Mouse (Mus musculus): Measurements from ENCODE around the gene Pepd.

Gene Pepd

GRCm38 (mm10) chr7:34930263-34930757 lies 18.1 kb downstream of the Pepd start:
- DNase-seq (ENCODE audit: extremely low spot score, low read depth, low spot score): no peak

GRCm38 (mm10) chr7:34932631-34933030 lies 20.5 kb downstream of the Pepd start:
- DNase-seq (ENCODE audit: extremely low spot score, low read depth, low spot score): no peak

- no peak for DNase-seq (ENCODE audit: extremely low spot score, low read depth, low spot score)
These were observed 21.0 kb downstream of the Pepd start for GRCm38 (mm10) chr7:34933142-34933541.

- no peak for DNase-seq (ENCODE audit: extremely low spot score, low read depth, low spot score)
These were observed 24.2 kb downstream of the Pepd start for GRCm38 (mm10) chr7:34936347-34936746.

DNA sequence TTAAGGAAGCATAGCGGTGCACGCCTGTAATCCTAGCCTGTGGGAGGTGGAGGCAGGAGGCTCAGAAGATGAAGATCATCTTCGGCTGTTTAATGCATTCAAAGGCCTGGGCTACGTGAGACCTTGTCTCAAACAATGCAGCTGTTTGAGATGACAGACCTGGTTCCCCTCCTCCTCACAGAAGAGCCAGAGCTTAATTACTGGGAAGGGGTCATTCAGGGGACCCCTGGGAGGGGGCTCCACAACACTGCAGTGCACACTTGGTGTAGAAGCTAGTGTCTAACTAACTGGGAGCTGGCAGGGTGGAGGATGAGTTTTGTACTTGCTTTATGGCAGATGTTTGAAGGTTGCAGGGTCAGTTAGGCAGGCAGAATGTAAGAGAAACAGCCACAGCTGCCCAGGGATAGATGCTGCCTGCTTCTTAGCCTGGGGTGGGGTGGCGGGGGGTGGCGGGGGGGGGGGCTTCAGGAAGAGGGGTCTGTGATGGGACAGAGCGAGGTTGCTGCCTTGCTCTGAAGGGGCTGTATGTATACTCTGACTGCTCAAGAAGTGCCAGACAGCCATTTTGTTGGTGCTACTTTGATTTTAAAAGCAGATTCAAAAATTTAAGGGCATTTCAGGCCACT lies 26.6 kb downstream of the Pepd start:
- no peak for DNase-seq (ENCODE audit: extremely low spot score, low read depth, low spot score)

- no peak for DNase-seq (ENCODE audit: extremely low spot score, low read depth, low spot score)
These were observed 27.2 kb downstream of the Pepd start for GRCm38 (mm10) chr7:34939262-34939951.

DNA sequence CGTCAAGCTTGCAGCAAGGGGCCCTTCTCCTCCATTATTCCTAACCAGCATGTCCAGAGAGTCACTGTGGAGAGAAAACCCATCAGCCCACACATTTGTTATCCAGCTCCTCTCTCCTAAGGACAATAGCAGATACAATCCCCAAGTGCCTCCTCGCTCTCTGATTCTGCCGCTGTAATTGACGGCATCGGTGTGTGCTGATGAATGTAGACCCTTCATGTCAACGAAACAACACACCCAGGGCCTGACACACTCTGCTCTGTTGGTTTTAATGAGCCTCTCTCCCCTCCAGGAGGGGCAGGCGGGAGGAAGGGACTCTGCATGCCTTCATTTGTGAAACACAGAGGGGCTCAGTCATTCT lies 27.8 kb downstream of the Pepd start:
- DNase-seq (ENCODE audit: extremely low spot score, low read depth, low spot score): no peak

GRCm38 (mm10) chr7:34943581-34944123 lies 31.5 kb downstream of the Pepd start:
- DNase-seq (ENCODE audit: extremely low spot score, low read depth, low spot score): no peak

- no peak for DNase-seq (ENCODE audit: extremely low spot score, low read depth, low spot score)
These were observed 34.2 kb downstream of the Pepd start for GRCm38 (mm10) chr7:34946269-34946925.

- DNase-seq (ENCODE audit: extremely low spot score, low read depth, low spot score): no peak
These were observed 42.4 kb downstream of the Pepd start for GRCm38 (mm10) chr7:34954548-34954947.

DNA sequence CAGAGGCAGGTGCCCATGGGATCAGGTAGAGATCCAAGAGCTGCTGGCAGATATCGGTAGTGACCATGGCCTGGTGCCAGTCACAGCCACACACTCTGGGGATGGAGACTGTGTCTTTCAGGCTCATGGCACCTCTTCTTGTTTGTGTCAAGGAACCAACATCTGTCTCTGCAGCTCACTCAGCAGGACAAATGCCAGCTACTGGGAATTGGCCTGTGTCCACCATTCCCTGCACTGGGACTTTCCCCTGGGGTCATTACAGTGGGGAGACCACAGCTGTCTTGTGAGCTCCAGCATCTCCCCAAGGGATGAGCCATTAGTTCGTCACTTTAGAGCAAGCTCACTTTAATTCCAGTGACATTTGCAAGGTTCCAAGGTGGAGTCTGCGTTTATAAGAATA lies 43.1 kb downstream of the Pepd start:
- no peak for DNase-seq (ENCODE audit: extremely low spot score, low read depth, low spot score)

GRCm38 (mm10) chr7:34957138-34957537 lies 45.0 kb downstream of the Pepd start:
- no peak for DNase-seq (ENCODE audit: extremely low spot score, low read depth, low spot score)

GRCm38 (mm10) chr7:34963889-34964645 lies 51.9 kb downstream of the Pepd start:
- DNase-seq (ENCODE audit: extremely low spot score, low read depth, low spot score): no peak

GRCm38 (mm10) chr7:34967362-34967761 lies 55.2 kb downstream of the Pepd start:
- no peak for DNase-seq (ENCODE audit: extremely low spot score, low read depth, low spot score)

- DNase-seq (ENCODE audit: extremely low spot score, low read depth, low spot score): no peak
These were observed 56.7 kb downstream of the Pepd start for GRCm38 (mm10) chr7:34968749-34969433.

- no peak for DNase-seq (ENCODE audit: extremely low spot score, low read depth, low spot score)
These were observed 59.6 kb downstream of the Pepd start for GRCm38 (mm10) chr7:34971826-34972225.

DNA sequence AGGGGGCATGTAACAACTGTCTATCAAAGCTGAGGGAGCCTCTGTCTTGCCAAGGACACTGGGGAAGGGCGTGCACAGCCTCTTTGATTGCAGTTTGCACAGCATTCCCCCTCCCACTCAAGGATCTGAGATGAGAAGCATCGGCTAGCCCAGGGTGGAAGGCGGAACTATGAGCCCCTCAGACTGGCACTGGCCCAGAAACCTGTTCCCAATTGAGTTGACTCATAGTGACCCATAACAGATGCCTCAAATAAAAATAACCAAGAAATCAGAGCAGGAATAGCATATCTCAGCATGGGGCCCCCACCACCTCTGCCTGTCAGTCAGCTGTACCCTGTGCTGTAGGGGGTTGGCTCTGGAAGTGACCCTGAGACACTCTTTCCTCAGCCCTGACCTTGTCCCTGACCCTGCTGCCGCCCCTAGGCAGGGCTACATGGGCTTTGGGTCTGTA lies 60.8 kb downstream of the Pepd start:
- DNase-seq (ENCODE audit: extremely low spot score, low read depth, low spot score): no peak

DNA sequence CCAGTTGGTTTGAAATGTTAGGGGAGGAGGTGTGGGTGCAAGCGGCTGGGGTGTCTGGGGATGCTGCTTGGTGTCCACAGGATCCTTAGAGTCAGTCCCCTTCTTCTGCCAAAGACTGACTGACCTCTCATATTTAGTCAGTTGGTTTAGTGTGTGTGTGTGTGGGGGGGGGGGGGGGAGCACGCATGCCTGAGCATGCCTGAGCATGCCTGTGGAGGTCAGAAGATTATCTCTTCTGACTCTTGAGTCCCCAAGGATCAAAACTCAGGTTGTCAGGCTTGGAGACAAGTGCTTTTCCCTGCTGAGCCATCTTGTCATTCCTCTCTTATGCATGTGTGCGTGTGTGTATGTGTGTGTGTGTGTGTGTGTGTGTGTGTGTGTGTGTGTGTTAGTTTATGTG lies 61.7 kb downstream of the Pepd start:
- no peak for DNase-seq (ENCODE audit: extremely low spot score, low read depth, low spot score)

GRCm38 (mm10) chr7:34975913-34976312 lies 63.7 kb downstream of the Pepd start:
- DNase-seq (ENCODE audit: extremely low spot score, low read depth, low spot score): no peak

GRCm38 (mm10) chr7:34977403-34977802 lies 65.2 kb downstream of the Pepd start:
- no peak for DNase-seq (ENCODE audit: extremely low spot score, low read depth, low spot score)

GRCm38 (mm10) chr7:34981803-34982202 lies 69.6 kb downstream of the Pepd start:
- no peak for DNase-seq (ENCODE audit: extremely low spot score, low read depth, low spot score)
